Mouse (Mus musculus) cerebellum, adult 2 months (tissue): ENCODE data around the gene Atp1a3. TPM values are rescaled to one million over a fixed set of nuclear protein-coding genes. Genes with fewer than 3 reads are reported as not detected.

Experiments
- DNase-seq, 2 experiments: peaks; one replicate each; pipeline ENCODE4 v3.0.0; 2021
- H3K27ac ChIP-seq: fragments of 200-500 bp; 2 replicates; pipeline ENCODE4 v1.5.1; 2012; ENCODE audit warnings: low read length, control low read depth, inconsistent platforms; ENCODE audit not compliant: insufficient read depth
- H3K27me3 ChIP-seq: fragments of 200-500 bp; 2 replicates; pipeline ENCODE4 v1.6.1; 2012; ENCODE audit warnings: inconsistent platforms, mild to moderate bottlenecking, low read length, moderate library complexity; ENCODE audit not compliant: control insufficient read depth, insufficient read depth
- H3K4me1 ChIP-seq: fragments of 200-500 bp; 2 replicates; pipeline ENCODE4 v1.6.1; 2011; ENCODE audit warnings: low read length; ENCODE audit not compliant: control insufficient read depth, insufficient read depth
- H3K4me3 ChIP-seq: fragments of 200-500 bp; replicated peaks from 2 replicates; pipeline ENCODE3; 2011; ENCODE audit warnings: mild to moderate bottlenecking, low read depth, low read length, control low read depth; ENCODE audit not compliant: insufficient read depth
- CTCF ChIP-seq: fragments of 200-500 bp; IDR thresholded peaks from 2 replicates; pipeline ENCODE4 v1.5.1; 2011; ENCODE audit warnings: low read depth, mild to moderate bottlenecking, control low read depth, low read length, moderate library complexity, borderline replicate concordance; ENCODE audit not compliant: insufficient read depth
- POLR2A ChIP-seq: fragments of 200-500 bp; IDR thresholded peaks from 2 replicates; pipeline ENCODE4 v1.6.1; 2011; ENCODE audit warnings: low read length, control low read depth, borderline replicate concordance; ENCODE audit not compliant: insufficient read depth
- WGBS: fragments of 180-500 bp; shearing (Covaris S2); methylation state at CpG from one replicate; pipeline ENCODE4 v1.1.7; 2018; 5-methylcytosine and 5-hydroxymethylcytosine counted together
- polyA plus RNA-seq: library from polyadenylated mRNA; depleted of rRNA; stranded (reverse); fragments of >200 nt; gene quantifications from 2 replicates; pipeline ENCODE4 v1.2.3, GENCODE M21; 2012; rRNA removed

Atp1a3 gene
- polyA plus RNA-seq, 1 experiment, result 1,473 TPM

DNA sequence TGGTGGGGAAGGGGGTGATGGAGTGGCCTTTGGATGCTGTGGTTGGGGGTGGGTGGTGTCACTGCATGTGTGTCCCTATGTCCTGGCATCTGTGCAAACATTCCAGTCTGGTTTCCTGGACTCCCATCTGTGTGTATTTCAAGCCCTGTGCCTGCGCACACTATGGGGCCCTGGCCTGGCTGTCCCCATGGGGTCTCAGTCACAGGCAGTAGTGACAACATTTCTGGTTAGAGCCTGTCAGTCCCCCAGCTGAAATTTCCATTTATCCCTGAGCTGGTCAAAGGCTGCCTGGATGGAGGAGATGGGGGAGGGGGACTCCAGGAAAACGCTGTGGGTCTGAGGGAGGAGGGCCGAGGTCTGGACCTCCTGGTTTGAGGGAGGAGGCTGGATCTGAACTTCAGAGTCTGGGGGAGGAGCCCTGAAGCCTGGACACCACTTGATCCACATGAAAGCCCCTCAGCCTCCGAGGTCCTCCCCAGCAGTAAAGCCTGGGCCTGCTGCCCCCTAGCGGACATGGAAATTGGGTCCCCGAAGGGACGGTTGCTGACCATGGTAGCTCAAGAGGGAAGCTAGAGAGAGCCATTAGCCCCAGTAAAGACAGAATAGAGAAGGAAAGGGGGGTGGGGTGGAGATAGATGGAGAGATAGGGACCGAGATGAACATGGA, 55.7 kb downstream of the Atp1a3 start:
- TF ChIP-seq CTCF (peak; percentile 71; the same call in 1 of the 2 replicates), POLR2A (no peak)
- DNase-seq, result peak; percentile 57 to 72
- no peak overlapping the region for H3K27ac ChIP-seq
- WGBS, result 10% methylated on average over 8 of the region's 8 CpGs
- H3K27me3 ChIP-seq, result peaks cover 3% of the 10 kb centered on the region; the same call in 1 of the 2 replicates
- H3K4me3 ChIP-seq, result no peak overlapping the region
- H3K4me1 ChIP-seq, result peaks cover 4% of the 10 kb centered on the region; the same call in 1 of the 2 replicates

DNA sequence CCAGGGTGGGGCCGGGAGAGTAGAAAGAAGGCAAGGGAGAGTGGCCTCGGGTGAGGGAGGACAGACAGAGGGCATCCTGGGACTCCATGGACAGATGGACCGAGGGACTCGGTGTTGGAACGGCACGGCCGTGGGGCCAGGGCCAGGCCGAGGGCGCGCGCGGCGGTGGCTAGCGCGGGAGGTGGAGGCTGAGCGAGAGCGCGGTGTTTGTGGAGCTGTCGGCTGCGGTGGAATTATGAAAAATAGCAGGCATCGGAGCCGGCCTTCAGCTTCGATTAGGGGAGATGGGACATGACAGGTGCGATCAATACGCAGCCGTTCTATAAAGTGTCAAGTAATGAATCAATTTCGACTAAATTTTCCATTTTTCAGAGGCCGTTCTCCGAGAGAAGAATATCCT, 57.0 kb downstream of the Atp1a3 start:
- TF ChIP-seq POLR2A (no peak), CTCF (no peak)
- Histone ChIP-seq H3K4me3 (peak overlapping the region; percentile 54), H3K4me1 (peaks cover 11% of the 10 kb centered on the region; the same call in 1 of the 2 replicates), H3K27me3 (peaks cover 5% of the 10 kb centered on the region; the same call in 1 of the 2 replicates), H3K27ac (no peak overlapping the region)
- WGBS, result 3% methylated on average over 29 of the region's 29 CpGs
- DNase-seq, result peak in 1 of 2 experiments; percentile 38

GRCm38 (mm10) chr7:24947316-24948048, 58.3 kb downstream of the Atp1a3 start:
- H3K4me3 ChIP-seq, result no peak overlapping the region
- WGBS, result 57% methylated on average over 7 of the region's 7 CpGs
- H3K27ac ChIP-seq, result no peak overlapping the region
- DNase-seq, result no peak
- H3K4me1 ChIP-seq, result peaks cover 11% of the 10 kb centered on the region; the same call in 1 of the 2 replicates
- H3K27me3 ChIP-seq, result peaks cover 8% of the 10 kb centered on the region; the same call in 1 of the 2 replicates
- TF ChIP-seq CTCF (no peak), POLR2A (no peak)

- DNase-seq, result no peak
- TF ChIP-seq POLR2A, result no peak
- TF ChIP-seq CTCF, result no peak
- WGBS, result 1% methylated on average over 72 of the region's 72 CpGs
- Histone ChIP-seq H3K27ac (no peak within 1 kb of the TSS), H3K4me1 (peaks cover 11% of the 10 kb centered on the region; the same call in 1 of the 2 replicates), H3K27me3 (peaks cover 8% of the 10 kb centered on the region; the same call in 1 of the 2 replicates), H3K4me3 (peak within 1 kb of the TSS; percentile 48)
These were observed 61.4 kb downstream of the Atp1a3 start, which contains the start of gene Gm4881 for GRCm38 (mm10) chr7:24944257-24944950. Gm4881 (minus strand) TSS chr7:24944494.

GRCm38 (mm10) chr7:24943641-24944040, 62.1 kb downstream of the Atp1a3 start:
- H3K4me1 ChIP-seq, result peaks cover 10% of the 10 kb centered on the region; the same call in 1 of the 2 replicates
- peaks cover 7% of the 10 kb centered on the region; the same call in 1 of the 2 replicates for H3K27me3 ChIP-seq
- H3K27ac ChIP-seq, result no peak overlapping the region
- H3K4me3 ChIP-seq, result no peak overlapping the region
- 15% methylated on average over 6 of the region's 6 CpGs for WGBS
- TF ChIP-seq POLR2A, result no peak
- no peak for TF ChIP-seq CTCF
- DNase-seq, result no peak

- H3K4me3 ChIP-seq, result no peak overlapping the region
- no peak for TF ChIP-seq CTCF
- no peak for TF ChIP-seq POLR2A
- no peak for DNase-seq
- no peak overlapping the region for H3K27ac ChIP-seq
- WGBS, result 4% methylated on average over 15 of the region's 15 CpGs
- peaks cover 8% of the 10 kb centered on the region; the same call in 1 of the 2 replicates for H3K27me3 ChIP-seq
- peaks cover 5% of the 10 kb centered on the region; the same call in 1 of the 2 replicates for H3K4me1 ChIP-seq
These were observed 74.1 kb downstream of the Atp1a3 start for GRCm38 (mm10) chr7:24931651-24932050.

DNA sequence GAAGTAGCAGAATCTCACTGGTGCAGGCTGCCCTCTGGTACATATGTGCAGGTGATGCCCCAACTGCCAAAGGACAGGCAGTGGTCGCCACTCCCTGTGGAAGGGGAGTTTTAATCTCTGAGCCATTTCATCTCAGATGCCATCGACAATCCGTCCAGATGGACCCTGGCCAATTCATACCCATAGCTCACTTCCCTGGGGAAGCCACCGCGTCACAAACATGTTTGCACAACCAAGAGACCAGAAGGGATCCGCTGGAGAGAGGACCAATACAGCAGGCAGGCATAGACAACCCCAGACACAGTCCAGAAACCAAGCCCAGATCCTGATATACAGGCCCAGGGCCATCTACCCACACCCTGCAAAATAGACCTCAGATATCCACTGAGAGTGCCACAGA, 75.3 kb downstream of the Atp1a3 start:
- no peak overlapping the region for H3K4me3 ChIP-seq
- H3K27me3 ChIP-seq, result peaks cover 8% of the 10 kb centered on the region; the same call in 1 of the 2 replicates
- peaks cover 5% of the 10 kb centered on the region; the same call in 1 of the 2 replicates for H3K4me1 ChIP-seq
- TF ChIP-seq CTCF, result no peak
- TF ChIP-seq POLR2A, result no peak
- WGBS, result 25% methylated on average over 6 of the region's 6 CpGs
- H3K27ac ChIP-seq, result no peak overlapping the region
- no peak for DNase-seq

Other genes starting within 250 kb of the Atp1a3 start
- 0.11 and 0.17 TPM in 2 replicates for gene Cd177, start 245.6 kb downstream of the Atp1a3 start, polyA plus RNA-seq
- 0.29 and 0.30 TPM in 2 replicates for gene Ceacam10, start 228.8 kb downstream of the Atp1a3 start, polyA plus RNA-seq
- 4.8 and 6.4 TPM in 2 replicates for gene Gm9844, start 143.7 kb downstream of the Atp1a3 start, polyA plus RNA-seq
- not detected in 2 replicates for gene Lypd4, start 136.0 kb downstream of the Atp1a3 start, polyA plus RNA-seq
- gene Dmrtc2, start 135.9 kb downstream of the Atp1a3 start, polyA plus RNA-seq, result not detected in 2 replicates
- gene Rps19, start 121.6 kb downstream of the Atp1a3 start, polyA plus RNA-seq, result 282 and 314 TPM in 2 replicates
- gene Cd79a, start 108.6 kb downstream of the Atp1a3 start, polyA plus RNA-seq, result 0.85 and 1.1 TPM in 2 replicates
- 162 and 173 TPM in 2 replicates for gene Arhgef1, start 103.0 kb downstream of the Atp1a3 start, polyA plus RNA-seq
- 1.00 and 1.4 TPM in 2 replicates for gene Gm4881, start 61.5 kb downstream of the Atp1a3 start, polyA plus RNA-seq
- gene Rabac1, start 33.2 kb downstream of the Atp1a3 start, polyA plus RNA-seq, result 637 and 648 TPM in 2 replicates
- gene Grik5, start 66.4 kb upstream of the Atp1a3 start, polyA plus RNA-seq, result 74.6 and 77.4 TPM in 2 replicates
- gene Zfp574, start 66.6 kb upstream of the Atp1a3 start, polyA plus RNA-seq, result 44.3 and 45.7 TPM in 2 replicates
- 8.4 and 10.6 TPM in 2 replicates for gene Pou2f2, start 173.8 kb upstream of the Atp1a3 start, polyA plus RNA-seq
- gene Dedd2, start 214.7 kb upstream of the Atp1a3 start, polyA plus RNA-seq, result 29.0 and 29.6 TPM in 2 replicates
- gene Zfp526, start 215.5 kb upstream of the Atp1a3 start, polyA plus RNA-seq, result 9.2 and 10.9 TPM in 2 replicates
- 226 and 230 TPM in 2 replicates for gene Gsk3a, start 231.9 kb upstream of the Atp1a3 start, polyA plus RNA-seq
- 14.3 and 14.8 TPM in 2 replicates for gene Erf, start 244.8 kb upstream of the Atp1a3 start, polyA plus RNA-seq